Mouse (Mus musculus): ENCODE data around the gene Gm973. TPM values are rescaled to one million over a fixed set of nuclear protein-coding genes. Genes with fewer than 3 reads are reported as not detected.

The Gm973 gene
- polyA plus RNA-seq, 1 experiment from 2014 or later: 5.5 TPM

DNA sequence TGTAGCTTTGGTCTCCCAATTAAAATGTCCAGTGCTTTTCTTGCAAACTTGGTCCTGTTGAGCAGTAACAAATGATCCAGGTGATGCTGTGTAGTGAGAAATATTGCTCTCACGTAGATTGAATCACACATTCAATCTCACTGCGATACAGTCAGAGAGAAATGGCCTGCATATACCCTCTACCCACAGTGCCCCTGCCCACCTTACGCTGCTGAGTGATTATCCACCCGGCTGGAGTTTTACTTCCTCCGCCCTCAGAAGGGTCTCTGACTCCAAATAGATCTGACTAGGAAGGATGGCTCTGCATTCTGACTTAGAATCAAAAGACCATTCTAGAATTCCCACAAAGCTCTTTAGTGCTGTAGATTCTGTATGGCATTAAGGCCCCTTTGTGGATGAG, 32.4 kb downstream of the Gm973 start:
- TF ChIP-seq EP300 (IDR thresholded peaks at IDR 0.05): no peak
- TF ChIP-seq CTCF (IDR thresholded peaks at IDR 0.05): no peak
- no peaks in the 10 kb centered on the region for H3K27me3 ChIP-seq (replicated peaks; ENCODE audit: insufficient read depth, low read length)
- DNase-seq (ENCODE audit: low spot score) (no peak), ATAC-seq (no peak)
- no peak overlapping the region for H3K4me3 ChIP-seq (ENCODE audit: low read depth, low read length)
- no peaks in the 10 kb centered on the region for H3K36me3 ChIP-seq (ENCODE audit: insufficient read depth, low read length)
- no peaks in the 10 kb centered on the region for H3K4me1 ChIP-seq (ENCODE audit: insufficient read depth, low read depth, low read length)
- H3K27ac ChIP-seq (ENCODE audit: low read length): no peak overlapping the region
- H3K9me3 ChIP-seq (ENCODE audit: low read length): no peaks in the 10 kb centered on the region
- H3K4me2 ChIP-seq (replicated peaks; ENCODE audit: low read depth, low read length): no peak overlapping the region
- WGBS: 88% methylated on average over 5 of the region's 5 CpGs
- H3K9ac ChIP-seq (replicated peaks; ENCODE audit: low read depth): no peak overlapping the region

DNA sequence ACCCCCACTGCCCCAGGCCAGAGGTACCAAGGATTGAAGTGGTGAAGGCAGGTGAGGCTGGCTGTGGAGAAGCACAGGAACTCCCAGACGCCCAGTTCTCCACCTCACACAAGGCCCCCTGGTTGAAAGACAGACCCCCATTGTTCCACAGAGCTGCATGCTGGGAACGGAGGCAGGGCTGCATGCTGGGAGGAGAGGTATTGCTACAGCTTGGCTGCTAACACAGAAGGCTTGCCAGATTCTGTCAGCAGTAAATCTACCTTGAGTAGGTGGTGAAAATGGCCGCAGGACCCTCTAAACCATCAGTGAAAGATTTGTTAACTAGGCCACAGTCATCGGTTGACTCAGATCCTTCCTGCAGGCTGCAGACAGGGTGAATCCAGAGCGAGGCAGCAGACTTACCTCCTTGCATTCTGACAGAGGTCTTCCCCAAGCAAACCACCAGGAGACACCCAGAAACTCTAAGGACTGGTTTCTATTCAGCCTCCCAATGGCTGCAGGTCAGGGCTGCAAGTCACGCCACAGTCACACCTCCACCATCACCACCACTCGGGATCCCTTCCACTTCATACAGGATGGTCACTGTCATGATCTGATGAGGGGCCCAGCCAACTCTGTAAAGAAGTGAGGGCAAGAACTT, 33.1 kb downstream of the Gm973 start:
- DNase-seq (ENCODE audit: low spot score) (no peak), ATAC-seq (no peak)
- Histone ChIP-seq H3K4me3 (ENCODE audit: low read depth, low read length) (no peak overlapping the region), H3K27ac (ENCODE audit: low read length) (no peak overlapping the region), H3K4me1 (ENCODE audit: insufficient read depth, low read depth, low read length) (no peaks in the 10 kb centered on the region), H3K9me3 (ENCODE audit: low read length) (no peaks in the 10 kb centered on the region), H3K4me2 (replicated peaks; ENCODE audit: low read depth, low read length) (no peak overlapping the region), H3K9ac (replicated peaks; ENCODE audit: low read depth) (no peak overlapping the region), H3K36me3 (ENCODE audit: insufficient read depth, low read length) (no peaks in the 10 kb centered on the region), H3K27me3 (replicated peaks; ENCODE audit: insufficient read depth, low read length) (no peaks in the 10 kb centered on the region)
- 75% methylated on average over 7 of the region's 7 CpGs for WGBS
- TF ChIP-seq EP300 (IDR thresholded peaks at IDR 0.05): no peak
- no peak for TF ChIP-seq CTCF (IDR thresholded peaks at IDR 0.05)

DNA sequence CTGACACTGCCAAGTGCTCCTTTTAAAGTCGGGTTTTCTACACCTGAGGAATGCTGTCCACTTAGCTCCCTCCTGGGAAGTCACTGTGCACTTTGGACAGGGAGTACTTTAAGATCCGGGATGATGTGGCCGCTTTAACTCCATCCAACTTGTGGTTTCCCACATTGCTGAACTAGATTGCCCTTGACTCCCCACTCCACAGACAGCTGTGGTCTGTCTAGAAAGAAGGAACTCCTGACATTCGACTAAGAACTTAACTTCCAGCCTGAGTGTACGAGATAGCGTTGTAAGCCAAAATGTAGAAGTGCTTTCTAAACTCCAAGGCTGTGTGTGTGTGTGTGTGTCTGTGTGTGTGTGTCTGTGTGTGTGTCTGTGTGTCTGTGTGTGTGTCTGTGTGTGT, 34.2 kb downstream of the Gm973 start:
- no peaks in the 10 kb centered on the region for H3K36me3 ChIP-seq (ENCODE audit: insufficient read depth, low read length)
- no peak overlapping the region for H3K27ac ChIP-seq (ENCODE audit: low read length)
- H3K4me1 ChIP-seq (ENCODE audit: insufficient read depth, low read depth, low read length): no peaks in the 10 kb centered on the region
- no peaks in the 10 kb centered on the region for H3K27me3 ChIP-seq (replicated peaks; ENCODE audit: insufficient read depth, low read length)
- no peak overlapping the region for H3K4me2 ChIP-seq (replicated peaks; ENCODE audit: low read depth, low read length)
- H3K9ac ChIP-seq (replicated peaks; ENCODE audit: low read depth): no peak overlapping the region
- TF ChIP-seq CTCF (IDR thresholded peaks at IDR 0.05) (no peak), EP300 (IDR thresholded peaks at IDR 0.05) (no peak)
- H3K4me3 ChIP-seq (ENCODE audit: low read depth, low read length): no peak overlapping the region
- no peaks in the 10 kb centered on the region for H3K9me3 ChIP-seq (ENCODE audit: low read length)
- peak; percentile 52 for ATAC-seq
- 10% methylated on average over 6 of the region's 6 CpGs for WGBS
- peak; percentile 52 for DNase-seq (ENCODE audit: low spot score)

DNA sequence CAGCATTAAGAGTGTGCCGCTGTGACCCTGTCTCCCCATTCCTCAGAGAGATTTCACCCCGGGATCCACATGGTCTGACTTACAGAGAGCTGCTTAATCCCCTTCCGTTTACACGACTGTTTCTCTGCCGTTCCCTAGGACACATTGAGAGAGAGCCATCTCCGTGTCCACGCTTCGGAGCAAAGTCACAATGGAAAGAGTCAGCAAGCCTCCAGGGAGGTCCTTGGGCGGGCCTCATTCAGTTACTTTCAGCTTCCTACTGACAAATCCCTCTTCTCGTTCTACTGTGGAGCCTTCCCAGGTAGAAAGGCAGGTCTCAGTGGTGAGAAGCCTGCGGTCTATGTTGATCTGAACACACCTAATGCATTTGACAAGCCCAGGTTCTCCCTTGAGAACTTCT, 34.9 kb downstream of the Gm973 start:
- TF ChIP-seq CTCF (IDR thresholded peaks at IDR 0.05) (no peak), EP300 (IDR thresholded peaks at IDR 0.05) (no peak)
- DNase-seq (ENCODE audit: low spot score) (no peak), ATAC-seq (no peak)
- Histone ChIP-seq H3K9me3 (ENCODE audit: low read length) (no peaks in the 10 kb centered on the region), H3K4me2 (replicated peaks; ENCODE audit: low read depth, low read length) (no peak overlapping the region), H3K4me1 (ENCODE audit: insufficient read depth, low read depth, low read length) (no peaks in the 10 kb centered on the region), H3K9ac (replicated peaks; ENCODE audit: low read depth) (no peak overlapping the region), H3K27me3 (replicated peaks; ENCODE audit: insufficient read depth, low read length) (no peaks in the 10 kb centered on the region), H3K36me3 (ENCODE audit: insufficient read depth, low read length) (no peaks in the 10 kb centered on the region), H3K27ac (ENCODE audit: low read length) (no peak overlapping the region), H3K4me3 (ENCODE audit: low read depth, low read length) (no peak overlapping the region)
- WGBS: 52% methylated on average over 11 of the region's 11 CpGs

DNA sequence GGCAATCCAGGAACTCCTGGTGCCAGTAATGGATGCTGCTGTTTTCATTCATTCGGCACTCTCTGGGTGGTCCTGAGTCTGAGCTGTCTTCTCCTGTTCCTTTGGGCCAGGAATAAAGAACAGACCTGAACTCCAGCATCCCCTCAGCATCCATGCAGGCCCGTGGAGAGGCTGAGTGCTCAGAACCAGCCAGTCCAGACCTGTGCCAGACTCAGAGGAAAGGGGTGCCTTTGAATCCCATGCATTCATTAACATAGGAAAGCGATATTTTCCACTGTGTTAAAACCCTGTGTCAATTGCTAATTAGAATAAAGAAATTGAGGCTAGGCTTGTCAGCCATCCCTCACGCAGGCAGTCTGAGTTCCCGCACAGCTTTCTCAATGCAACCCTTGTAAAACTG, 37.6 kb downstream of the Gm973 start:
- TF ChIP-seq CTCF (IDR thresholded peaks at IDR 0.05): no peak
- no peak for TF ChIP-seq EP300 (IDR thresholded peaks at IDR 0.05)
- DNase-seq (ENCODE audit: low spot score): no peak
- Histone ChIP-seq H3K36me3 (ENCODE audit: insufficient read depth, low read length) (no peaks in the 10 kb centered on the region), H3K9ac (replicated peaks; ENCODE audit: low read depth) (no peak overlapping the region), H3K9me3 (ENCODE audit: low read length) (no peaks in the 10 kb centered on the region), H3K4me1 (ENCODE audit: insufficient read depth, low read depth, low read length) (no peaks in the 10 kb centered on the region), H3K4me2 (replicated peaks; ENCODE audit: low read depth, low read length) (no peak overlapping the region), H3K4me3 (ENCODE audit: low read depth, low read length) (no peak overlapping the region), H3K27ac (ENCODE audit: low read length) (no peak overlapping the region), H3K27me3 (replicated peaks; ENCODE audit: insufficient read depth, low read length) (no peaks in the 10 kb centered on the region)
- whole genome bisulfite sequencing: 73% methylated on average over 5 of the region's 5 CpGs
- no peak for ATAC-seq

DNA sequence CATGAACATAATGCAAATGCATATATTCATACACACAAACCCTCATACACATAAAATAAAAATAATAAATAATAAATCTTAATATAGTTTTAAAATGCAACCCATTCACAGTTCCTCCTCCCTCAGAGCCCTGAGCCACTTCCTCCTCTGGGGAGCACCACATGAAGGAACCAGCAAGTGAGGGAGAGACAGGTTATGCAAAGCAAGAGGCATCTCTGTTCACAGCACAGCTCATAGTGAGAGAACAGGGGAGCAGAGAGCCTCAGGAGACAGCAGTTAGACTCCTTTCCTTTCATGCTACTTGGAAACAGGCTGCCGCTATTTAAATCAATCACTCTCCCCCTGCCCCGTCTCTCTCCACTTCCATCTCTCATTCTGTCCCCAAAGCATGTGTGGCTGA, 47.5 kb downstream of the Gm973 start:
- DNase-seq (ENCODE audit: low spot score) (no peak), ATAC-seq (no peak)
- no peaks in the 10 kb centered on the region for H3K27me3 ChIP-seq (replicated peaks; ENCODE audit: insufficient read depth, low read length)
- H3K9me3 ChIP-seq (ENCODE audit: low read length): no peaks in the 10 kb centered on the region
- no peak for TF ChIP-seq EP300 (IDR thresholded peaks at IDR 0.05)
- TF ChIP-seq CTCF (IDR thresholded peaks at IDR 0.05): no peak
- H3K27ac ChIP-seq (ENCODE audit: low read length): no peak overlapping the region
- no peaks in the 10 kb centered on the region for H3K4me1 ChIP-seq (ENCODE audit: insufficient read depth, low read depth, low read length)
- no peak overlapping the region for H3K4me3 ChIP-seq (ENCODE audit: low read depth, low read length)
- WGBS: 57% methylated on average over 2 of the region's 2 CpGs
- H3K4me2 ChIP-seq (replicated peaks; ENCODE audit: low read depth, low read length): no peak overlapping the region
- no peaks in the 10 kb centered on the region for H3K36me3 ChIP-seq (ENCODE audit: insufficient read depth, low read length)
- no peak overlapping the region for H3K9ac ChIP-seq (replicated peaks; ENCODE audit: low read depth)

DNA sequence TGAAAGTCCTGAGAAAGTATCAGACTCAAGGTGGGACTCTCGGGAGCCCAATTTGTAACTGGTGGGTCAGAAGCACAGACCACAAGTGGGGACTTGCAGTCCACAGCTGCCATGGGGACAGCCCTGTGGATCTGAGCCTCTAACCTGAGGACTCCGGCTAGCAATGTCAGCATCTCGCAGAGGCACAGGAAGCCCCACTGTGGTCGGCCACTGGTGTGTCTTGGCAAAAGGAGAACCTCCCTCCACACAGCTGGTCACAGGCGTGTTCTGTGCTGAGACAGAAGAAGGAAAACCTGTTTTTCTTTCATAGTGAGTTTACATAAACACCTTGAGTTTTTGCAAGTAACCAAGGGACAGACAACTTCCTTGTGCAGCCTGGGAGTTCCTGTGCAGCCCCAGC, 49.7 kb downstream of the Gm973 start:
- no peaks in the 10 kb centered on the region for H3K9me3 ChIP-seq (ENCODE audit: low read length)
- TF ChIP-seq CTCF (IDR thresholded peaks at IDR 0.05) (no peak), EP300 (IDR thresholded peaks at IDR 0.05) (no peak)
- no peak overlapping the region for H3K9ac ChIP-seq (replicated peaks; ENCODE audit: low read depth)
- no peaks in the 10 kb centered on the region for H3K4me1 ChIP-seq (ENCODE audit: insufficient read depth, low read depth, low read length)
- ATAC-seq: no peak
- no peak overlapping the region for H3K27ac ChIP-seq (ENCODE audit: low read length)
- H3K36me3 ChIP-seq (ENCODE audit: insufficient read depth, low read length): no peaks in the 10 kb centered on the region
- WGBS: 68% methylated on average over 5 of the region's 5 CpGs
- DNase-seq (ENCODE audit: low spot score): no peak
- H3K4me2 ChIP-seq (replicated peaks; ENCODE audit: low read depth, low read length): no peak overlapping the region
- H3K4me3 ChIP-seq (ENCODE audit: low read depth, low read length): no peak overlapping the region
- no peaks in the 10 kb centered on the region for H3K27me3 ChIP-seq (replicated peaks; ENCODE audit: insufficient read depth, low read length)
